Mouse (Mus musculus) brain, embryonic 14.5 days (tissue): Measurements from ENCODE around the gene Sgpl1.

ENCODE experiments used
- CTCF ChIP-seq: fragments of 200-500 bp; IDR thresholded peaks from 2 replicates; pipeline ENCODE4 v1.5.1; 2012; ENCODE audit warnings: inconsistent platforms, mild to moderate bottlenecking, moderate library complexity, borderline replicate concordance; ENCODE audit not compliant: insufficient read depth, insufficient read length; ENCODE audit errors: extremely low read depth
- POLR2A ChIP-seq: fragments of 200-500 bp; IDR thresholded peaks from 2 replicates; pipeline ENCODE4 v1.6.1; 2012; ENCODE audit warnings: mild to moderate bottlenecking, inconsistent platforms, borderline replicate concordance; ENCODE audit not compliant: poor library complexity, insufficient read depth, insufficient read length, severe bottlenecking; ENCODE audit errors: extremely low read depth

DNA sequence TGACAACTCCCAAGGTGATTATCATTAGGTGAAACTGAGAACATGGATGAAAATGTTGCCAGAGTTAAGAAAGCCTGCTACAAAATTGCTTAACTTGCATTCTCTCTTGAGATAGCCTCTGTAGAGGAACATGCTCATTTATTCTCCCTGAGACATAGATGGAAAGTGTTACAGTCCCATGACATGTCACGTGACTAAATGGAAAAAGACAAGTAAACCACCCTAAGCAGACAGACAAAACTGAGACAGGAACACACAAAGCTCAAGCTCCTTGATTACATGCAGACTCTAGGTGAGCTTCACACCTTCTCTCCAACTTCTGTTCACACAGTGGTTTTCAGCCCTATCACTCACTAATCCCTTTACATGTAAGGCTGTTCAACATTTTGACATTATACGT, 4.2 kb downstream of the Sgpl1 start:
- TF ChIP-seq CTCF (no peak), POLR2A (no peak)
